Mouse (Mus musculus): ENCODE results near the gene Myl7.

DNA sequence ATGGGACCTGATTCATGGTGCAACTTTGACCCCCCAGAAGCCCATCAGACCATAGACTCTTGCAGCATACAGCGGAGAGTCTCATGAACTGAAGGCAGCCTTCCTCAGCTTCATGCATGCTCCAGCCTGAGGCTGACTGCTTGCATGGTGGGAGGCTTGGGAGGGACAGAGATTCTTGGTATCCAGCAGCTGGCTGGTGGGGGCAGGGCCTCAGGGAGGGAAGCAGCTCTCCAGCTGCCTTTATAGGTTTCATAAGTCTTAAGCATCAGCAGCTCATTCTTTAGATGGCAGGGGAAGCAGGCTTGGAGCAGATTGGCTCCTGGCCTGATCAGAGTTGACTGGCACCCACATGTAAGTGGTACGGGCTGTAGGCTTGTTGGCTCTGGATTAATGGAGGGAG, 31.4 kb downstream of the Myl7 start:
- no peak for TF ChIP-seq CTCF (IDR thresholded peaks at IDR 0.05; ENCODE audit: low read depth, low read length)
- no peak for TF ChIP-seq POLR2A (IDR thresholded peaks at IDR 0.05; ENCODE audit: extremely low read depth, insufficient read depth, low read length)
